Mouse (Mus musculus) cerebellum, postnatal 25 days (tissue): ENCODE data around the gene Exph5.

Experiments used
- DNase-seq, 2 experiments: peaks; one replicate each; pipeline ENCODE4 v3.0.0; 2021; ENCODE audit warnings: mixed read lengths in 2 of 2

The Exph5 gene

DNA sequence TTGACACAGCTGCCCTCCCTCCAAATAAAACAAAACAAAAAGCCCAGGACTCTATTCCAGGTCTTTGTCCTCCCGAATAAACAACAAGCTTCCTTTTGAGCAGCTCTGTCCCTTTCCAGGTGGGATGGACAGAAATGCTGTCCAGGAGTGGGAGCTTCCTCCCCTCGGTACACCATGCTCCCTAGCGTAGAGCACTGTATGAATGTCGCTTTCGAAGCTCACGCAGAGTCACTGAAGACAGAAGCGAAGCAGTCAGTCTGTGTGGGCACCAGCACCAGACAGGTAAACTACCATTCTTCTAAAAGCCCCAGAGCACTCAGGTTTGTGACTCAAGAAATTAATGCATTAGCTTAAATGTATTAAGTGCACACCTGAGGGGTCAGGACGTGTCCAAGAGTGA is 20.2 kb downstream of the Exph5 start:
- peak; percentile 66 to 73 for DNase-seq

DNA sequence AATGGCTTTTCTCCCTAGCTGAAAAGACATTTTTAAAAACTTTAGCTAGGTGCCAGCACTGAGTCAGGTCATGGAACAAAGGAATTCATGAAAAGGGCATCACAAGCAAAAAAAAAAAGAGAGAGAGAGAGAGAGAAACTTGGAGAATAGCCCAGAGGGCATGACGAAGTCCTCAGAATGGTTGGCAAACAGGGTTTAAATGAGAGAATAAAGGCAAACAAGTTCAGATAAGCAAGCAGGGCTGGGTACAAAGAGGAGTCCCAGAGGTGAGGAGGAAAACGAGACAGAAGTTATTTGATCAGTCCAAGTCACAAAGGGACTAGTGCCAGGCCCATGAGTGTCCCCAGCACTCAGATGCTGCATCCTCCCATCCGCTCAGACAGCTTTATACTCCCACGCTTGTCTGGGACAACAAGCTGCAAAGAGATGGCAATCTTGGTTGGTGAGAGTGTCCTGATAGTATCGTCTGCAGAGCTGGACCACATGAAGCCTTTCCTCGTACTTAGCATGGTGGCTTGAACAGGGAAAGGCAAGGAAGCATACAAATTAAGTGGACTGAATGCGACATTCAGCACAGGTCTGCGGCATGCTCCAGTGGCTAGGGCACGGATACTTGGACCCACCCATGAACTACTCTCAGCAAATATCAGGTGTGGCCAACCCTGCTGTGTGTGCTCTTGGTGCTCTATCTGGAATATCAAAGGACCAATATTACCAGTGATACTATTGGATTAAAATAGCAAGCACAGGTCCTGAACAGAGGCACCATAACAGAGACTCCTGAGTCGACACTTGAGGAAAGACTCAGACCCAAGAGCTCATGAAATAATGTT is 22.2 kb downstream of the Exph5 start:
- DNase-seq, result peak; percentile 51 to 60

GRCm38 (mm10) chr9:53325363-53326090 is 24.1 kb downstream of the Exph5 start:
- DNase-seq, result no peak

- no peak for DNase-seq
Measured at GRCm38 (mm10) chr9:53328203-53328602, 26.7 kb downstream of the Exph5 start.

DNA sequence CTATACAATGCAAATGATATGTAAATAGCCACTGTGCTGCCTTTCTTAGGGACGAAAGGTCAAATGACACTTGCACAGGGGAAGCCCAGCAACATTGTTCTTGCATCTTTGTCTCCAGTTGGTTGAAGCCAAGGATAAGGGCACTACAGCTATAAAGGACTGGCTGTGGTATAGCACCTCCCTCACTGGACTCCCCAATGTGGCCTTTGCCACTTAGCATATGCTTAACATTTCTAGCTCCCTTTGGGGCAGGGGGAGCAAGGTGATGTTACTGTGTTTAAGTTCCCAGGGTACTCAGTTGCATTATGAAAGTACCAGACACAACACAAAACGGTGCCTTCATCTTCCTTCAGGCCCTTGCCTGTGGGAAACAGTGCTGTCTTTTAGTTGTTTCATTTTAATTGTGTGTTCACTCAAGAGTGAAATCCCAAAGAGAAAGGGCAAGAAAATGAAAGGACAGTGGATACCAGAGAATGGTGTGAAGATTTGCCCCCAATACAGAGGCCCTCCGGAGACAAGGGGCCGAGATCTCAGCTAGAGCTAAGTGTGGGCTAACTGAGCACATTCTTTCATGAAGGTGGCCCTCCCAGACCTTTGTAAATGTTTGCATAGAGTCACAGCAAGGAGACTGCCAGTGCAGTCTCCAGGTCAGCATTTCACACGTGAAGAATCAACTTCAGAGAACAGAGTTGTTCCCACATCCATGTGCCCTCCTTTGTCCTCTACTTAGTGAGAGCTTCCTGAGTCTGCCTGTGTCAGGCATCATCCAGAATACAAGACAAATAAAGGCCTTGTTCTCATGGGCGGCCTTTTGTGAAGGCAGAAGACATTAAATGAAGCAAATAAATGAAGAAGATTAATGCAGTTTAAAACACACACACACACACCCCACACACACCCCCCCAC is 28.1 kb downstream of the Exph5 start:
- no peak for DNase-seq

- no peak for DNase-seq
Measured at GRCm38 (mm10) chr9:53330247-53330646, 28.8 kb downstream of the Exph5 start.

- no peak for DNase-seq
Measured at GRCm38 (mm10) chr9:53333436-53333835, 32.0 kb downstream of the Exph5 start.

DNA sequence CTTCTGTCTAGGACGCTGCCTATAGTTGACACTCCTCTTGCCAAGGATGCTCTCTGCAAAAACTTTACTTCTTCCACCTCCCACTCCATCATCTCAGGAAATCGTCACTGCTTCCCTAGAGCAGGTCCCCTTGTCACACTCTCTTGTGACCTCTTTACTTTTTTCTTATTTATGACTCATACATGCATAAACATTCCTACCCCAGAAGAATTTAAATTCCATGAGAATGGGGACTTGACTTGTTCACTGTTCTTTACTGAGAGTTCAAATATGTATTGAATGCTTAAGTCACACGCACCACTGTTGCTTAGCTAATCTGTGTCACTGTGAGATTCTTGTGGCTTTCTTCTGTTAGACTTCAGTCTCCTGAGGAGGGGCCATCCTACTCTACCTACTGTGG is 33.7 kb downstream of the Exph5 start:
- DNase-seq, result no peak

- DNase-seq, result peak; percentile 31 to 55
Measured at GRCm38 (mm10) chr9:53339603-53340002, 38.1 kb downstream of the Exph5 start.

DNA sequence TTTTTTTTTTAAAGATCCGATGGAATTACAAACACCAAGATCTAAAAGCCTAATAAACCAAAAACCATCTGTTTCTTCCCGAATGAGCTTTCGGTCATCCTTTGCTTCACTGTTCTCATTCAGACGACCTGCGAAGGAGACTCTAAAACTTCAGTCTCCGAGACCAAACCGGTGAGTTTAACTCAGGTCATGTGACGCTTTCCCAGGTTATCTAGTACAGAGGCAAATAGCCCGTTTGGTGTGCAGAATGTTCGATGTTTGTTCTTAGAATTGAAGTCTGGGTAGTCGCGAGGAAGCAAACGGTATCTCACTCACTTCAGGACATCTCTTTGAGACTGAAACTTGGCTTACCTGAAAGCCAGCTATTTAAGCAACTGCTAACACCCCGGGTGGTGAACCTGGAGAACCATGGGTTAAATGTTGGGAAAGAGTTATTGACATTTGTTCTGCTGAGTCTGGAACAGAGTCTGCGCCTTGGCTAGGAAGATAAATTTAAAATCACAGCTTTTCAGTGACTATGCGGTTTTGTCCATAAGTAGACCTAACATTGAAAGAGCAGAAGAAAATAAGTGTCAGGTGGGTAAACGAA is 39.0 kb downstream of the Exph5 start:
- peak; percentile 48 to 52 for DNase-seq

GRCm38 (mm10) chr9:53340969-53341368 is 39.5 kb downstream of the Exph5 start:
- DNase-seq, result peak; percentile 76 to 83

DNA sequence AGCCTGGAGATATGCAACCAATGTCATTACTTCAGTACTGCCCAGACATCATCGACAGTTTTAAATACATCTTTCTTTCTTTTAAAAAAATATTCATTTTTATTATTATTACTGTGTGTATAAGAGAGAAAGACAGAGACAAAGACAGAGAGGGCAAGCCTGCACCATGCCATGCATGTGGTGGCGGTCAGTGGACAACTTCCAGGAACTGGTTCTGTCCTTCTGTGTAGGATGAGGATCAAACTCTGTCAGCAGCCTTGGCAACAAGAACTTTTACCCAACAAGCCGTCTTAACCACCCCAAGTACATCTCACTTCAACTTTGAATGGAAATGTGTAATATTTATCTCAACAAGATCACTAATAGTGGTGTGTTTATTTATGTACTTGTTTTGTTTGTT is 40.5 kb downstream of the Exph5 start:
- DNase-seq, result peak; percentile 59 to 76

GRCm38 (mm10) chr9:53344646-53345432 is 43.4 kb downstream of the Exph5 start:
- peak; percentile 87 to 88 for DNase-seq

DNA sequence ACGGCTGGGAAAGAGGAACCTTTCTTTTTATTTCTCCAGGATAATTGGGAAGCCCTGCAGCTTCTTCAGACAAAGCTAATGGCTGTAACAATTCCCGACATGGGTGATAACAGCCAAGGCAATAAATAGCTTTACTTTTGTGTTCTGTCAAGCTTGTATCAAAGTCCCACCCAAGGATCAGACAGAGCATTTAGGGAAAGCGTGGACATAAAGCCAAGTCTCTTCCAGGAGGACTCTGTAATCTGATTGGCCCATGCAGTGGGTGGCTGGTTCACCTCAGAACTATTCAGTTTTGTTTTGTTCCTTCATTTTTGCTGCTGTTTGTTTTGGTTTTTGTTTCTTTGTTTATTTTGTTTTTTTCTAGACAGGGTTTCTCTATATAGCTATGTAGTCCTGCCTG is 44.3 kb downstream of the Exph5 start:
- no peak for DNase-seq

DNA sequence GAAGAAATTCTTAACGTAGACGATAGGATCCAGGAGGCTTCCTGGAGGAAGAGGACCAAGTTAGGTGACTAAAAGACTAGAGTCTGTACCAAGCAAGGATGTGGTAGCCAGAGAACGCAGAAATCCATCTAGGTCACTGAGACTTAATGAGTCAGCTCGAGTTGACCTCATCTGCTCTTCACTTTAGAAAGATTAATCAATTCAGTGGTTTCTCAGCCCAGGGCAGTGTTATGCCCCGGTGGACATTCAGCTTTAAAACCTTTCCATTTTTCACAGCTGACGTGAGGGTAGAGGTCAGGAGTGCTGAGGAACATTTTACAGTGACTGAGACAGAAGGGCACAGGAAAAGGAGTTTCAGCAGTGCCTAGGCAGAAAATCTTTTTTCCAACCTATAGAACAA is 44.9 kb downstream of the Exph5 start:
- DNase-seq, result peak in 1 of 2 experiments; percentile 22

GRCm38 (mm10) chr9:53349211-53349610 is 47.7 kb downstream of the Exph5 start:
- DNase-seq, result peak; percentile 73 to 74

- DNase-seq, result peak in 1 of 2 experiments; percentile 46
Measured at GRCm38 (mm10) chr9:53350331-53350730, 48.9 kb downstream of the Exph5 start.

GRCm38 (mm10) chr9:53351899-53352298 is 50.4 kb downstream of the Exph5 start:
- no peak for DNase-seq

GRCm38 (mm10) chr9:53353161-53353560 is 51.7 kb downstream of the Exph5 start:
- peak; percentile 50 to 56 for DNase-seq

DNA sequence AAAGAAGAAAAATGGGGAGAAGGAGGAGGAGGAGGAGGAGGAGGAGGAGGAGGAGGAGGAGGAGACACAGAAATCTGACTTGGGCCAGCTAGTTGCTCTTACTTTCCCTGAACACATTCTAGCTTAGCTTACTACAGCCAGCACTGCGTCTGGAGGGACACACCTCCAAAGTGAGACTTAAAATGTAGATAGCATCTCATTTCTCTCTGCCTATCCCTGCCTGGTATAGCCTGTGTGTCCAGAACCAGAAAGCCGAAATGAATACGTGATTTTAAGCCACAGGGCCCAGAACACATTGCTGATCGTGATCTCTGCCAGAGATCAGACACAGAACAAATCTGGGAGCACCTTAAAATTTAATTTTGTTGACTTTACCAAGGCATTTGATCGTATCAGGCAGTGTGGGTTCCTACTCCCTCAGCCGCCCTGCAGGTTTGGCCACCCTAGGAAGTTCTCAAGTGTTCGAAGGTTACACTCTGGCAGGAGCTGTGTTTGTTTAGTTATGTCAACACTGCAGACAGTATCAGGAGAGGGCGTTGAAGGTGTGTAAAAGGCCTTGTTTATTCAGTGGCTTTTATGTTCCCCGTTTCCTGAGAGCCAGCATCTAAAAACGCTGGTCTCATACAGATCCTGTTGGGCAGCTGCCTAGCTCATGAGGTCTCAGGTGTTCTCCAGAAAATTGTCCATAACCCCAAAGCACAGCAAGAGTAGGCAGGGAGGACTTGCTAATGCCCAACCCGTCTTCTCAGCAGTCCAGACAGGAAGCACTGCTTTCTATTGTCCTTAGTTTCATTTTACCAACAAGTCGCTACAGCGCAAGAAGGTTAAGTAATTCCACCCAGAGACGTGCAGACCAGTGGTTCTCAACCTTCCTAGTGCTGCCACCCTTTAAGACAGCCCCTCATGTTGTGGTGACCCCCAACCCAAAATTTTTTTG is 55.0 kb downstream of the Exph5 start:
- no peak for DNase-seq

- no peak for DNase-seq
Measured at GRCm38 (mm10) chr9:53371339-53371738, 69.9 kb downstream of the Exph5 start.
